Mouse (Mus musculus): ENCODE data around the gene Stim2. TPM values are rescaled to one million over a fixed set of nuclear protein-coding genes. Genes with fewer than 3 reads are reported as not detected.

Gene Stim2
- polyA plus RNA-seq, 1 experiment from 2014 or later = 13.9 TPM

- Histone ChIP-seq H3K9me3 (no peaks in the 10 kb centered on the region), H3K4me3 (no peak overlapping the region), H3K36me3 (no peaks in the 10 kb centered on the region), H3K27ac (no peak overlapping the region), H3K27me3 (ENCODE audit: insufficient read depth, poor library complexity, severe bottlenecking) (no peaks in the 10 kb centered on the region), H3K4me1 (replicated peaks) (peaks cover 17% of the 10 kb centered on the region)
- 69% methylated on average over 9 of the region's 9 CpGs for WGBS
- DNase-seq (ENCODE audit: low spot score) = no peak
Measured at GRCm38 (mm10) chr5:54158230-54158629, 159.9 kb downstream of the Stim2 start.

GRCm38 (mm10) chr5:54159156-54159793, 161.0 kb downstream of the Stim2 start:
- no peaks in the 10 kb centered on the region for H3K27me3 ChIP-seq (ENCODE audit: insufficient read depth, poor library complexity, severe bottlenecking)
- peak overlapping the region; percentile 54 for H3K27ac ChIP-seq
- no peak overlapping the region for H3K4me3 ChIP-seq
- no peak for DNase-seq (ENCODE audit: low spot score)
- H3K4me1 ChIP-seq (replicated peaks) = peaks cover 17% of the 10 kb centered on the region
- no peaks in the 10 kb centered on the region for H3K9me3 ChIP-seq
- no peaks in the 10 kb centered on the region for H3K36me3 ChIP-seq
- 11% methylated on average over 6 of the region's 6 CpGs for WGBS

- Histone ChIP-seq H3K9me3 (no peaks in the 10 kb centered on the region), H3K4me1 (replicated peaks) (peaks cover 17% of the 10 kb centered on the region), H3K27ac (no peak overlapping the region), H3K4me3 (no peak overlapping the region), H3K36me3 (no peaks in the 10 kb centered on the region), H3K27me3 (ENCODE audit: insufficient read depth, poor library complexity, severe bottlenecking) (no peaks in the 10 kb centered on the region)
- 94% methylated on average over 4 of the region's 4 CpGs for WGBS
- no peak for DNase-seq (ENCODE audit: low spot score)
Measured at GRCm38 (mm10) chr5:54160561-54160960, 162.3 kb downstream of the Stim2 start.

- WGBS = 87% methylated on average over 4 of the region's 4 CpGs
- Histone ChIP-seq H3K27me3 (ENCODE audit: insufficient read depth, poor library complexity, severe bottlenecking) (no peaks in the 10 kb centered on the region), H3K4me1 (replicated peaks) (peaks cover 9% of the 10 kb centered on the region), H3K4me3 (no peak overlapping the region), H3K36me3 (no peaks in the 10 kb centered on the region), H3K27ac (no peak overlapping the region), H3K9me3 (no peaks in the 10 kb centered on the region)
- no peak for DNase-seq (ENCODE audit: low spot score)
Measured at GRCm38 (mm10) chr5:54163890-54164289, 165.6 kb downstream of the Stim2 start.

Other genes with a start within 250 kb of the Stim2 start
- 47.2 and 51.1 TPM in 2 replicates for gene Tbc1d19, start 188.9 kb upstream of the Stim2 start, polyA plus RNA-seq (2016; fragmentation: Nextera tagmentation; extraction: Ambion mirVana)